Mouse (Mus musculus): Measurements from ENCODE around the gene Hist1h3c. TPM values are rescaled to one million over a fixed set of nuclear protein-coding genes. Genes with fewer than 3 reads are reported as not detected.
A peak's percentile ranks its signal among the peaks of the same experiment; 100 is the strongest.
"Not testable (repeated sequence)": the region's sequence is repeated elsewhere in the genome, so short reads cannot be mapped to it uniquely, and the experiment has no call there.

The Hist1h3c gene
- polyA plus RNA-seq, 3 experiments from 2014 or later: 2.5 TPM; not detected in 2

GRCm38 (mm10) chr13:23702801-23703200, 42.6 kb downstream of the Hist1h3c start:
- not testable (repeated sequence) for ATAC-seq

- no peak for ATAC-seq
Observed at GRCm38 (mm10) chr13:23702220-23702619, 43.2 kb downstream of the Hist1h3c start.

GRCm38 (mm10) chr13:23700786-23701520, 44.4 kb downstream of the Hist1h3c start:
- ATAC-seq: peak; percentile 52

GRCm38 (mm10) chr13:23699767-23700166, 45.6 kb downstream of the Hist1h3c start:
- no peak for ATAC-seq

- no peak for ATAC-seq
Observed at GRCm38 (mm10) chr13:23698996-23699395, 46.4 kb downstream of the Hist1h3c start.

- ATAC-seq: peak; percentile 88
Observed at GRCm38 (mm10) chr13:23698300-23698693, 47.1 kb downstream of the Hist1h3c start, which contains the start of gene Hist1h4c. TSS of gene Hist1h4c (minus strand) at chr13:23698454.

- ATAC-seq: peak; percentile 32
Observed at GRCm38 (mm10) chr13:23697491-23698299, 47.7 kb downstream of the Hist1h3c start.

- no peak for ATAC-seq
Observed at GRCm38 (mm10) chr13:23696061-23696474, 49.3 kb downstream of the Hist1h3c start.

GRCm38 (mm10) chr13:23695514-23695913, 49.9 kb downstream of the Hist1h3c start, which contains the start of gene Hist1h1t:
TSS of gene Hist1h1t (plus strand) at chr13:23695814.
- no peak for ATAC-seq

Other genes with a start within 250 kb of the Hist1h3c start
- gene Hist1h4h, start 214.6 kb downstream of the Hist1h3c start, polyA plus RNA-seq (2017; shearing (Covaris generic)): 1 to 10 TPM; 3.9 to 8.3 (median 7.0) TPM
- not detected for gene Hist1h2af, start 211.7 kb downstream of the Hist1h3c start, polyA plus RNA-seq (2017; shearing (Covaris generic))
- 1 to 10 TPM in 1 of 3 experiments, not detected in 2; 1.5 TPM for gene Hist1h3g, start 210.2 kb downstream of the Hist1h3c start, polyA plus RNA-seq (2017; shearing (Covaris generic))
- gene Hist1h2bh, start 202.2 kb downstream of the Hist1h3c start, polyA plus RNA-seq (2017; shearing (Covaris generic)): under 1 TPM in 2 of 3 experiments, not detected in 1; 0.38 to 0.89 TPM
- gene Hist1h3f, start 201.6 kb downstream of the Hist1h3c start, polyA plus RNA-seq (2017; shearing (Covaris generic)): 1 to 10 TPM in 1 of 3 experiments, under 1 TPM in 2; 0.73 to 1.5 (median 0.74) TPM
- 1 to 10 TPM in 1 of 3 experiments, not detected in 2; 3.2 TPM for gene Hist1h4f, start 194.0 kb downstream of the Hist1h3c start, polyA plus RNA-seq (2017; shearing (Covaris generic))
- under 1 TPM; 0.20 to 0.36 (median 0.34) TPM for gene Hist1h1d, start 192.3 kb downstream of the Hist1h3c start, polyA plus RNA-seq (2017; shearing (Covaris generic))
- 1 to 10 TPM in 2 of 3 experiments, under 1 TPM in 1; 0.89 to 4.0 (median 4.0) TPM for gene Hist1h3e, start 183.2 kb downstream of the Hist1h3c start, polyA plus RNA-seq (2017; shearing (Covaris generic))
- 100 to 1,000 TPM in 1 of 3 experiments, 10 to 100 TPM in 1, 1 to 10 TPM in 1; 5.9 to 223 (median 14.6) TPM for gene Hist1h2ae, start 174.4 kb downstream of the Hist1h3c start, polyA plus RNA-seq (2017; shearing (Covaris generic))
- 10 to 100 TPM in 1 of 3 experiments, 1 to 10 TPM in 2; 2.4 to 13.2 (median 9.8) TPM for gene Hist1h2bg, start 174.2 kb downstream of the Hist1h3c start, polyA plus RNA-seq (2017; shearing (Covaris generic))
- not detected for gene Hist1h2bf, start 171.4 kb downstream of the Hist1h3c start, polyA plus RNA-seq (2017; shearing (Covaris generic))
- under 1 TPM in 1 of 3 experiments, not detected in 2; 0.99 TPM for gene Hist1h2ad, start 171.2 kb downstream of the Hist1h3c start, polyA plus RNA-seq (2017; shearing (Covaris generic))
- gene Hist1h3d, start 169.8 kb downstream of the Hist1h3c start, polyA plus RNA-seq (2017; shearing (Covaris generic)): 1 to 10 TPM in 1 of 3 experiments, under 1 TPM in 1, not detected in 1; 0.56 to 1.3 TPM
- gene Hist1h4d, start 164.0 kb downstream of the Hist1h3c start, polyA plus RNA-seq (2017; shearing (Covaris generic)): 10 to 100 TPM; 20.7 to 55.4 (median 27.7) TPM
- 1 to 10 TPM in 2 of 3 experiments, under 1 TPM in 1; 0.92 to 3.6 (median 3.0) TPM for gene Hist1h2be, start 124.5 kb downstream of the Hist1h3c start, polyA plus RNA-seq (2017; shearing (Covaris generic))
- 10 to 100 TPM in 1 of 3 experiments, 1 to 10 TPM in 2; 6.7 to 25.3 (median 9.4) TPM for gene Hist1h1e, start 123.0 kb downstream of the Hist1h3c start, polyA plus RNA-seq (2017; shearing (Covaris generic))
- under 1 TPM; 0.43 to 0.47 (median 0.47) TPM for gene Hist1h2ac, start 61.7 kb downstream of the Hist1h3c start, polyA plus RNA-seq (2017; shearing (Covaris generic))
- 1 to 10 TPM in 2 of 3 experiments, under 1 TPM in 1; 0.52 to 3.6 (median 3.3) TPM for gene Hist1h2bc, start 61.4 kb downstream of the Hist1h3c start, polyA plus RNA-seq (2017; shearing (Covaris generic))
- not detected for gene Hist1h1t, start 49.8 kb downstream of the Hist1h3c start, polyA plus RNA-seq (2017; shearing (Covaris generic))
- 1 to 10 TPM; 2.1 to 9.3 (median 4.2) TPM for gene Hist1h4c, start 47.1 kb downstream of the Hist1h3c start, polyA plus RNA-seq (2017; shearing (Covaris generic))
- 1 to 10 TPM in 1 of 3 experiments, under 1 TPM in 1, not detected in 1; 0.32 to 1.7 TPM for gene Hfe, start 34.7 kb downstream of the Hist1h3c start, polyA plus RNA-seq (2017; shearing (Covaris generic))
- gene Hist1h1c, start 6.8 kb downstream of the Hist1h3c start, polyA plus RNA-seq (2017; shearing (Covaris generic)): 10 to 100 TPM in 2 of 3 experiments, 1 to 10 TPM in 1; 8.7 to 14.8 (median 11.1) TPM
- gene Hist1h2bb, start 1.1 kb upstream of the Hist1h3c start, polyA plus RNA-seq (2017; shearing (Covaris generic)): 1 to 10 TPM in 2 of 3 experiments, not detected in 1; 2.5 to 2.8 TPM
- 10 to 100 TPM in 1 of 3 experiments, not detected in 2; 14.8 TPM for gene Hist1h2ab, start 5.5 kb upstream of the Hist1h3c start, polyA plus RNA-seq (2017; shearing (Covaris generic))
- gene Hist1h3b, start 6.7 kb upstream of the Hist1h3c start, polyA plus RNA-seq (2017; shearing (Covaris generic)): 1 to 10 TPM in 1 of 3 experiments, not detected in 2; 1.1 TPM
- gene Hist1h4b, start 11.4 kb upstream of the Hist1h3c start, polyA plus RNA-seq (2017; shearing (Covaris generic)): 10 to 100 TPM in 1 of 3 experiments, 1 to 10 TPM in 1, not detected in 1; 4.1 to 20.2 TPM
- 1 to 10 TPM in 1 of 3 experiments, not detected in 2; 3.1 TPM for gene Hist1h4a, start 15.6 kb upstream of the Hist1h3c start, polyA plus RNA-seq (2017; shearing (Covaris generic))
- gene Hist1h3a, start 16.8 kb upstream of the Hist1h3c start, polyA plus RNA-seq (2017; shearing (Covaris generic)): 1 to 10 TPM in 1 of 3 experiments, not detected in 2; 1.6 TPM
- 1 to 10 TPM; 2.5 to 6.1 (median 3.4) TPM for gene Hist1h1a, start 18.1 kb upstream of the Hist1h3c start, polyA plus RNA-seq (2017; shearing (Covaris generic))
- gene Trim38, start 24.3 kb upstream of the Hist1h3c start, polyA plus RNA-seq (2017; shearing (Covaris generic)): not detected
- not detected for gene Slc17a2, start 61.4 kb upstream of the Hist1h3c start, polyA plus RNA-seq (2017; shearing (Covaris generic))
- not detected for gene Slc17a3, start 93.8 kb upstream of the Hist1h3c start, polyA plus RNA-seq (2017; shearing (Covaris generic))
- not detected for gene Slc17a1, start 122.1 kb upstream of the Hist1h3c start, polyA plus RNA-seq (2017; shearing (Covaris generic))
- gene Slc17a4, start 169.4 kb upstream of the Hist1h3c start, polyA plus RNA-seq (2017; shearing (Covaris generic)): under 1 TPM in 1 of 3 experiments, not detected in 2; 0.12 TPM
- not detected for gene Hist1h2ba, start 188.6 kb upstream of the Hist1h3c start, polyA plus RNA-seq (2017; shearing (Covaris generic))
- not detected for gene Hist1h2aa, start 188.9 kb upstream of the Hist1h3c start, polyA plus RNA-seq (2017; shearing (Covaris generic))
- gene Scgn, start 245.6 kb upstream of the Hist1h3c start, polyA plus RNA-seq (2017; shearing (Covaris generic)): not detected

Data from inflammation-experienced regulatory T-cells, adult 6 months (primary cell).